Mouse (Mus musculus): ENCODE data around the gene Dtx2. TPM values are rescaled to one million over a fixed set of nuclear protein-coding genes. Genes with fewer than 3 reads are reported as not detected.
A peak's percentile ranks its signal among the peaks of the same experiment; 100 is the strongest.

Gene Dtx2
- polyA plus RNA-seq, 1 experiment from 2014 or later, result 6.9 TPM

DNA sequence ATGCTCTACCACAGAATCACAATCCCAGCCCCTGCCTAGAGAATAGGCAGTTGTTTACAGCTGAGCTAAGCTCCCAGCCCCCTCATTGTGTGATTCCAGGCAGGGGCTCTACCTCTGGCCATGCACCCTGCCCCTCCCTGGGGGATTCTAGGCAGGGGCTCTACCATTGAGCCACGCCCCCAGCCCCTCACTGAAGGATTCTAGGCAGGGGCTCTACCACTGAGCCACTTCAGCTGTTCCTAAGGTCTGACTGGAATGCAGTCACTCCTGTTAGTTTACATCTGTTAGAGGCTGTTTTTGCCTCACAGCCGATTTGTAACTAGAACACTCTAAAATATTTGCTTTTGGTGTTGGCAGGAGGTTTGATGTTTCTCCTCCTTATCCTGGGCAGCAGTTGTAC, 7.7 kb downstream of the Dtx2 start:
- Histone ChIP-seq H3K9ac (no peak overlapping the region), H3K27ac (replicated peaks) (no peak overlapping the region), H3K4me2 (no peak overlapping the region), H3K9me3 (replicated peaks) (no peaks in the 10 kb centered on the region), H3K27me3 (no peaks in the 10 kb centered on the region), H3K4me1 (replicated peaks) (peaks cover 4% of the 10 kb centered on the region; the same call in 1 of the 2 replicates), H3K36me3 (replicated peaks) (peaks cover 21% of the 10 kb centered on the region), H3K4me3 (replicated peaks) (no peak overlapping the region)
- 46% methylated on average over 2 of the region's 2 CpGs for WGBS (ENCODE audit: insufficient replicate concordance)
- no peak for ATAC-seq (ENCODE audit: insufficient read depth)

DNA sequence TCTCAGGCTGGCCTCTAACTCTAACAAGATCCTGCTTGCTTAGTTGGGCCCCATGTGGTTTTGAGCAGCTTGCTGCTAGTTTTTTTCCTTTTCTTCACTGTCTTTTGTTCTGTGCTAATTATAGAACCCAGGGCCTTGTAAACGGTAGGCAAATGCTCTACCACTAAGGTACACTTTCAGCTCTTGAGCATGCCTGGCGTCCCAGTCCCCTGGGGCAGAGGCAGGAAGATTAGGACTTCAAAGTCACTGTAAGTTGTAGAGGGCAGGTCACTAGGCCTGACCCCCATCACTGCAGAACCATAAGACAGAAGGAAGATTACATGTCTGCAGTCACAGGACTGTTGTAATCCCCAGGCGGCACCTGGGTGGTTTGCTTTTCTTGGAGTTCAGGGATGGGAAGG, 8.2 kb downstream of the Dtx2 start:
- Histone ChIP-seq H3K4me1 (replicated peaks) (peaks cover 4% of the 10 kb centered on the region; the same call in 1 of the 2 replicates), H3K27me3 (no peaks in the 10 kb centered on the region), H3K36me3 (replicated peaks) (peaks cover 19% of the 10 kb centered on the region), H3K9me3 (replicated peaks) (no peaks in the 10 kb centered on the region), H3K27ac (replicated peaks) (no peak overlapping the region), H3K4me3 (replicated peaks) (no peak overlapping the region), H3K9ac (no peak overlapping the region), H3K4me2 (no peak overlapping the region)
- no peak for ATAC-seq (ENCODE audit: insufficient read depth)
- WGBS (ENCODE audit: insufficient replicate concordance), result 41% methylated on average over 3 of the region's 3 CpGs

DNA sequence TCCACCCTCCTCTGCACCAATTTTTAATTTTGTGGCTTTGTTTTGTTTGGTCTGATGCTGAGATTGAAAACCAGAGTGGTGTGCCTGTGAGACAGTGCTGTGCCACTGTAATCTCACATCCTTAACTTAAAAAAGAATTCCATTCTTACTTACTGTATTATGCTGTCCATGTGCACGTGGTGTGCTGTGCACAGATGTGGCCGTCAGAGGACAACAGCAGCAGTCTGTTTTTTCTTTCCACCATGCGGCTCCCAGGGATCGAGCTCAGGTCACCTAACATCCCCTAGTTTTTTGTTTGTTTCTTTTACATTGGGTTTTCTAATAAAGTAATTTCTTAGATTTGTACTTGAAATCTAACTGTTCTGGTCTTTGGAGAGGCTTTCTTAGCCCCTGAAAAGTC, 9.9 kb downstream of the Dtx2 start:
- Histone ChIP-seq H3K27ac (replicated peaks) (no peak overlapping the region), H3K9me3 (replicated peaks) (no peaks in the 10 kb centered on the region), H3K4me3 (replicated peaks) (no peak overlapping the region), H3K9ac (no peak overlapping the region), H3K4me2 (no peak overlapping the region), H3K4me1 (replicated peaks) (peaks cover 4% of the 10 kb centered on the region; the same call in 1 of the 2 replicates), H3K27me3 (no peaks in the 10 kb centered on the region), H3K36me3 (replicated peaks) (peaks cover 2% of the 10 kb centered on the region; the same call in 1 of the 2 replicates)
- WGBS (ENCODE audit: insufficient replicate concordance), result 70% methylated on average over 4 of the region's 4 CpGs
- no peak for ATAC-seq (ENCODE audit: insufficient read depth)

GRCm38 (mm10) chr5:136007745-136008144, 13.1 kb downstream of the Dtx2 start:
- H3K36me3 ChIP-seq (replicated peaks), result peaks cover 19% of the 10 kb centered on the region
- no peaks in the 10 kb centered on the region for H3K27me3 ChIP-seq
- no peak overlapping the region for H3K9ac ChIP-seq
- no peaks in the 10 kb centered on the region for H3K9me3 ChIP-seq (replicated peaks)
- WGBS (ENCODE audit: insufficient replicate concordance), result 46% methylated on average over 7 of the region's 7 CpGs
- no peak overlapping the region for H3K27ac ChIP-seq (replicated peaks)
- no peak overlapping the region for H3K4me2 ChIP-seq
- no peak for ATAC-seq (ENCODE audit: insufficient read depth)
- H3K4me1 ChIP-seq (replicated peaks), result no peaks in the 10 kb centered on the region; the same call in 1 of the 2 replicates
- H3K4me3 ChIP-seq (replicated peaks), result no peak overlapping the region

DNA sequence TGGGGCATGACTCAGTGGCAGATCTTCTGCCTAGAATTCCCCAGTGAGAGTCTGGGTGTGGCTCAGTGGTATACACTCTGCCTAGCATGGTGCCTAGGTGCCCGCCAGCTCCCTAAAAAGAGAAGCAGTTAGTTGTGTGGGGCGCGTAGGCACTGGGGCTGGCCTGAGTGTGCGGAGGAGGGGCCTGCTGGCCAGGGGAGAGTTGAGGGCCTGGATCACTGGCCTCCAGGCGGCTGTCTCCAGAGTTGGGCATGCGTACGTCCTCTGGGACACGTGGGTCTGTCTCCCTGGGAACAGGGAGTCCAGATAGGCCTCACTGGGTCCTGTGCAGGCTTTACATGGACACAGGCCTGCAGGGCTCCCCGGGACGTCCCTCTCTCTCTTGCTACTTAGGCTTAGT, 20.3 kb downstream of the Dtx2 start:
- Histone ChIP-seq H3K9me3 (replicated peaks) (no peaks in the 10 kb centered on the region), H3K9ac (no peak overlapping the region), H3K4me3 (replicated peaks) (no peak overlapping the region), H3K4me2 (no peak overlapping the region), H3K36me3 (replicated peaks) (peaks cover 24% of the 10 kb centered on the region), H3K27me3 (no peaks in the 10 kb centered on the region), H3K4me1 (replicated peaks) (peaks cover 5% of the 10 kb centered on the region), H3K27ac (replicated peaks) (no peak overlapping the region)
- 80% methylated on average over 10 of the region's 10 CpGs for WGBS (ENCODE audit: insufficient replicate concordance)
- ATAC-seq (ENCODE audit: insufficient read depth), result 0 out of 2 replicates have a peak, but pooled peaks have one; percentile 31

DNA sequence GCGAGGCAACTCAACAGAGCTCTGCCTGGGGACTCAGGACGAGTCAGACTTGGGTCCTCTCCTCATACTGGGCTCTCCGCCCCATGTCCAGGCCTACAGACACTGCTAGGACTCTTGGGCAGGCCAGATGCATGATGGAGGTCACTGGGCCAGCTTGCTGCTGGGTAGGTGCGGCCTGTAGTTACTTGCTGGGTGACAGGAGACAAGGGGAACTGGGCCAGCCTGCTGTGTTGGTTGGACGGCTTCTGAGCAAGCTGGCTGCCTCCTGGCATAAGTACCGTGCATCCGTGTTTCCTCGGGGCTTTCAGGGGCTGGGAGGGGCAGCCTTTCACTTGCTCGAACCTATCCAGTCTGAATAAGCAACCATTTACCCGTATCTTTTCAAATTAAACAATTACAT, 21.0 kb downstream of the Dtx2 start:
- 65% methylated on average over 10 of the region's 10 CpGs for WGBS (ENCODE audit: insufficient replicate concordance)
- no peak for ATAC-seq (ENCODE audit: insufficient read depth)
- H3K27ac ChIP-seq (replicated peaks), result no peak overlapping the region

DNA sequence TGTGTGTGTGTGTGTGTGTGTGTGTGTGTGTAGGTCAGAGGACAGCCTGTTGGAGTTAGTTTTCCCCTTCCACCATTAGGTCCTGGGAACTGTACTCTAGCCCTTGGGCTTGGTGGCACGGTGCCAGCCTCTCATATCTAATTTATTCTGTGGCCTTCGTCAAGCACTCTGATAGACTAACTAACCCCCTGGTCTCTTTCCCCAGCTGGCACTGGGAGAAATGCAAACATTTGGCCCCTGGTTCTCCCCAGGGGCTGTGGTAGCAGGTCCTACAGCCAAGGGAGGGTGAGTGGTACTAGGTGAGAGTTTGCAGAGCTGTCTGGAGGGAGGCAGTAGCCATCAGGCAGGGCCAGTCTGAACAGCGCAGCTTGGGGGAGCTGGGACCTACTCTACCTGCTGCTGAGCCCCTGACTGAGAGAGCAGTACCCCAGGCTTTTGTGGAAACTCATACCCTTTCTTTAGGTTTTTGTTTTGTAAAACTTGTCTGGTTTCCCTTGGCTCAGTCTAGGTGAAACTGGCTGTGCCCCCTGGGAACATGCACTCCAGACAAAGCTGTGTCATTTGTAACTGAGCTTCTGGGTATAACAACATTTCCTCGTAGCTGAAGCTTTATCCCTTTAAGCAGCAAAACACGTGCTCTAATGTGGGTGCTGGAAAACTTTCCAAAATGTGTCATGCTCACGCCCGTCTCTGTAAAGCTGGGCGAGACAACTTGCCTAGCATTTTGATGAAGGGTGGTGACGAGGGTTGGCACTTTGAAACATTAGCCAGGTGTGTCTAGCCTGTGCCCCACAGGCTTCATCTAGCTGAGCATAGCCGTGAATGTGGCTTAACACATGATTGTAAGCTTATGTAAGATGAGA, 21.6 kb downstream of the Dtx2 start:
- Histone ChIP-seq H3K9ac (no peak overlapping the region), H3K9me3 (replicated peaks) (no peaks in the 10 kb centered on the region), H3K4me3 (replicated peaks) (no peak overlapping the region), H3K27me3 (no peaks in the 10 kb centered on the region), H3K27ac (replicated peaks) (no peak overlapping the region), H3K36me3 (replicated peaks) (peaks cover 18% of the 10 kb centered on the region), H3K4me1 (replicated peaks) (peaks cover 7% of the 10 kb centered on the region), H3K4me2 (no peak overlapping the region)
- ATAC-seq (ENCODE audit: insufficient read depth), result no peak
- WGBS (ENCODE audit: insufficient replicate concordance), result 70% methylated on average over 10 of the region's 10 CpGs

More for the DNA sequence above, 21.0 kb downstream of the Dtx2 start:
- Histone ChIP-seq H3K4me3 (replicated peaks) (no peak overlapping the region), H3K36me3 (replicated peaks) (peaks cover 18% of the 10 kb centered on the region), H3K4me2 (no peak overlapping the region), H3K9me3 (replicated peaks) (no peaks in the 10 kb centered on the region), H3K9ac (no peak overlapping the region), H3K27me3 (no peaks in the 10 kb centered on the region), H3K4me1 (replicated peaks) (peaks cover 7% of the 10 kb centered on the region)

DNA sequence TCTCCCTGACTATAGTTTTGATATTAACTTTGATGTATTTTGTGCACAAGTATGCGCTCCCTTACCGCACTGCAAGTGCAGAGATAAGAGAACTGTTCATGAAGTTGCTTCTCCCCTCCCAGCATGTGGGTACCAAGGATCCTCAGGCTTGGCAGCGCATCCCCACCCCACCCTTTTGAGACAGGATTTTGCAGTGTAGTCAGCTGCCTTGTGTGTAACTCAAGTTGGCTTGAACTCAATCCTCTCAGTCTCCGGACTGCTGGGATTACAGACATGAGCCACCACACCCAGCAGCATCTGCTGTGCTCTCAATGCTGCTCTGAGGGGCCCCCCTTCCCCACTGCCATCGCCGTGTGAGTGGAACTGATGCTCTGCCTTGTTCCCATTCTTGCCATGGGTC, 22.7 kb downstream of the Dtx2 start:
- ATAC-seq (ENCODE audit: insufficient read depth), result no peak
- no peak overlapping the region for H3K27ac ChIP-seq (replicated peaks)
- WGBS (ENCODE audit: insufficient replicate concordance), result 48% methylated on average over 6 of the region's 6 CpGs
- no peak overlapping the region for H3K4me2 ChIP-seq
- no peaks in the 10 kb centered on the region for H3K27me3 ChIP-seq
- H3K9me3 ChIP-seq (replicated peaks), result no peaks in the 10 kb centered on the region
- peaks cover 9% of the 10 kb centered on the region; the same call in 1 of the 2 replicates for H3K36me3 ChIP-seq (replicated peaks)
- H3K4me1 ChIP-seq (replicated peaks), result peaks cover 7% of the 10 kb centered on the region
- H3K4me3 ChIP-seq (replicated peaks), result no peak overlapping the region
- no peak overlapping the region for H3K9ac ChIP-seq

DNA sequence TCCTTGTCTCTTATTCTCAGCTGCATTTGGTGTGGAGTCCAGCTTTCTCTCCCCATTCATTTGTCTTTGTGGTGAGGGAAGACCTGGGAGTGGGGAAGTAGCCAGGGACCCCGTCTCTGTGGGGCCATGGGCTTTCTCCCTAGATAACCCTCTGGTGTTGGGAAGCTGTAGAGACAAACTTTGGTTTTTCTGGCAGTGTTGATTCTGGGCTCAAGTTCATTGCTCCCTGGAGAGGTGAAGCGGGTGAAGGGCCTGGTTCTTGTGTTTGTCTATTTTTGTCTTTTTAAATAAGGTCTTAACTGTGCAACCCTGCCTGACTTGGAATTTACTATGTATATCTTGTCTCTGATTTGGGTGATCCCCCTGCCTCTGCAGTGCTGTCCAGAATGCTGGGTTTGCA, 24.1 kb downstream of the Dtx2 start:
- no peak overlapping the region for H3K27ac ChIP-seq (replicated peaks)
- H3K36me3 ChIP-seq (replicated peaks), result no peaks in the 10 kb centered on the region
- H3K9me3 ChIP-seq (replicated peaks), result no peaks in the 10 kb centered on the region
- ATAC-seq (ENCODE audit: insufficient read depth), result no peak
- no peaks in the 10 kb centered on the region for H3K27me3 ChIP-seq
- H3K9ac ChIP-seq, result no peak overlapping the region
- WGBS (ENCODE audit: insufficient replicate concordance), result 68% methylated on average over 2 of the region's 2 CpGs
- peaks cover 7% of the 10 kb centered on the region for H3K4me1 ChIP-seq (replicated peaks)
- no peak overlapping the region for H3K4me2 ChIP-seq
- no peak overlapping the region for H3K4me3 ChIP-seq (replicated peaks)

- Histone ChIP-seq H3K4me1 (replicated peaks) (peaks cover 7% of the 10 kb centered on the region), H3K9ac (no peak overlapping the region), H3K4me3 (replicated peaks) (no peak overlapping the region), H3K36me3 (replicated peaks) (no peaks in the 10 kb centered on the region), H3K27ac (replicated peaks) (no peak overlapping the region), H3K27me3 (no peaks in the 10 kb centered on the region), H3K9me3 (replicated peaks) (no peaks in the 10 kb centered on the region), H3K4me2 (no peak overlapping the region)
- 0 out of 2 replicates have a peak, but pooled peaks have one; percentile 28 for ATAC-seq (ENCODE audit: insufficient read depth)
- WGBS (ENCODE audit: insufficient replicate concordance), result 16% methylated on average over 1 of the region's 1 CpGs
These were observed 25.3 kb downstream of the Dtx2 start for GRCm38 (mm10) chr5:136019907-136020306.

DNA sequence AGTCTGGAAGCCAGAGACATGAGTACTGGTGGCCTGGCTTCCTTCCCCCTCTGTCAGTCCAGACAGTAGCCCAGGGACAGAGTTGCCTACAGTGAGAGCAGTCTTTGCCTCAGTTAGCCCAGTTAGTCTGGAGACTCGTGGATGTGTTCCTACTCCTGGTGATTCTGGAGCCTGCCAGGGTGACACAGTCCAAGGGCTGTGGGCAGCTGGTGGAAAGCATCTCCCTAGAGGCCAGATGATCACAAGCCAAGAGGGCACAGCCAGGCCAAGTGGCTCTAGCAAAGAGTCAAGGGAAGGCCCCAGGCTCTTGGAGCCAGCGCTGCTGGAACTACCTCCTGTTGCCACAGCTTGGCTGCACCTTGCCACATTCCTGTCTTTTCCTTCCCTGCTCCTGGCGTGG, 31.1 kb downstream of the Dtx2 start:
- Histone ChIP-seq H3K9me3 (replicated peaks) (no peaks in the 10 kb centered on the region), H3K27ac (replicated peaks) (no peak overlapping the region), H3K4me2 (no peak overlapping the region), H3K9ac (no peak overlapping the region), H3K27me3 (no peaks in the 10 kb centered on the region), H3K4me1 (replicated peaks) (no peaks in the 10 kb centered on the region), H3K36me3 (replicated peaks) (peaks cover 19% of the 10 kb centered on the region), H3K4me3 (replicated peaks) (no peak overlapping the region)
- WGBS (ENCODE audit: insufficient replicate concordance), result 60% methylated on average over 3 of the region's 3 CpGs
- ATAC-seq (ENCODE audit: insufficient read depth), result no peak
